10 mouse cellular contexts compared by ENCODE assay signal in genomic region chr5:130718385-130718784, GRCm38 (mm10).
DNase-seq lines count a peak whose midpoint lies in the region; ATAC-seq and TF ChIP-seq lines count a peak whose summit lies in the region.
"Had no signal": no experiment of that assay in that cellular context is flagged by ENCODE, and none has a peak within 500 bp of the region (broad histone marks: within the 10 kb centered on the region; RNA-seq: fewer than 3 reads in every experiment).

No protein-coding gene starts in this region.

- H3K79me2 ChIP-seq in liver, adult 2 months (ENCODE audit: control insufficient read depth, insufficient read depth, low read length) = no peaks in the 10 kb centered on the region

- H3K9me3 ChIP-seq in kidney, postnatal 0 days (replicated peaks; ENCODE audit: low read length) = no peaks in the 10 kb centered on the region
- H3K9me3 ChIP-seq: heart, embryonic 12.5 days had no signal

- H3K9ac ChIP-seq in kidney, postnatal 0 days (ENCODE audit: low read depth, low read length) = no peak overlapping the region
- H3K9ac ChIP-seq in liver, adult 2 months (ENCODE audit: low read depth, low read length) = no peak overlapping the region
- H3K9ac ChIP-seq: heart, embryonic 12.5 days had no signal

- ATAC-seq in kidney, postnatal 0 days (replicated peaks; ENCODE audit: low FRiP score, low read depth) = no peak

- H3K4me1 ChIP-seq in kidney, postnatal 0 days (replicated peaks; ENCODE audit: insufficient read depth, low read length) = no peaks in the 10 kb centered on the region
- H3K4me1 ChIP-seq in liver, adult 2 months (ENCODE audit: control insufficient read depth, insufficient read depth, low read length) = no peaks in the 10 kb centered on the region
- H3K4me1 ChIP-seq: heart, embryonic 12.5 days had no signal

- H3K4me2 ChIP-seq in kidney, postnatal 0 days (ENCODE audit: low read length) = no peak overlapping the region
- H3K4me2 ChIP-seq: heart, embryonic 12.5 days had no signal

- 55% methylated on average over 9 of the region's 9 CpGs for WGBS in kidney, postnatal 0 days
- WGBS in liver, adult 2 months = 58% methylated on average over 9 of the region's 9 CpGs

- H3K27me3 ChIP-seq in kidney, postnatal 0 days (ENCODE audit: insufficient read depth, low read length) = no peaks in the 10 kb centered on the region
- H3K27me3 ChIP-seq in liver, adult 2 months (ENCODE audit: control insufficient read depth, insufficient read depth, low read length) = no peaks in the 10 kb centered on the region
- H3K27me3 ChIP-seq: heart, embryonic 12.5 days had no signal

- no peak overlapping the region for H3K4me3 ChIP-seq in kidney, postnatal 0 days (replicated peaks; ENCODE audit: low read depth, low read length)
- H3K4me3 ChIP-seq in liver, adult 2 months (ENCODE audit: insufficient read depth, low read depth, low read length) = no peak overlapping the region
- H3K4me3 ChIP-seq: heart, embryonic 12.5 days had no signal

- no peak for TF ChIP-seq POLR2A in liver, adult 2 months (IDR thresholded peaks at IDR 0.05; ENCODE audit: extremely low read depth, insufficient read depth, low read length)

- peak; percentile 56; the same call in 1 of the 2 replicates for TF ChIP-seq CTCF in kidney, postnatal 0 days (IDR thresholded peaks at IDR 0.05; ENCODE audit: low read depth)
- peak; percentile 68 for TF ChIP-seq CTCF in liver, adult 2 months (IDR thresholded peaks at IDR 0.05; ENCODE audit: low read depth, low read length)

- DNase-seq in kidney, postnatal 0 days (ENCODE audit: low spot score) = peak; percentile 10
- DNase-seq in kidney, postnatal 25 days = no peak
- peak; percentile 70 for DNase-seq in ES-CJ7 (ENCODE audit: low read depth, low spot score)
- DNase-seq in adrenal gland, postnatal 25 days = peak; percentile 58
- peak; percentile 43 for DNase-seq in liver, adult 2 months (ENCODE audit: extremely low read depth, low read depth, low spot score)
- no peak for DNase-seq in yolk sac, embryonic 10.5 days (ENCODE audit: low spot score)
- DNase-seq in cerebellum, adult 11 months = no peak
- DNase-seq in ovary, postnatal 10 days (ENCODE audit: low spot score) = no peak
- DNase-seq: thymus, adult 2 months had no signal

- no peak overlapping the region for H3K27ac ChIP-seq in kidney, postnatal 0 days
- no peak overlapping the region for H3K27ac ChIP-seq in liver, adult 2 months (replicated peaks; ENCODE audit: insufficient read depth, low read depth, low read length)

- no peaks in the 10 kb centered on the region for H3K36me3 ChIP-seq in kidney, postnatal 0 days (ENCODE audit: insufficient read depth, low read length)
- H3K36me3 ChIP-seq in liver, adult 2 months (ENCODE audit: control insufficient read depth, insufficient read depth, low read length) = no peaks in the 10 kb centered on the region
- H3K36me3 ChIP-seq: heart, embryonic 12.5 days had no signal

Comparison
In these comparisons a context has a peak if more than half of its experiments do, and no peak if none do; other contexts are left out.
1. DNase-seq: peak in kidney, postnatal 0 days (single experiment), ES-CJ7 (single experiment), adrenal gland, postnatal 25 days (single experiment) and liver, adult 2 months (single experiment); none in kidney, postnatal 25 days (0 of 2), yolk sac, embryonic 10.5 days (single experiment), cerebellum, adult 11 months (single experiment) and ovary, postnatal 10 days (single experiment).